8 mouse cellular contexts compared by ENCODE assay signal in genomic region chr11:97489589-97490324, GRCm38 (mm10). TPM values are rescaled to one million over a fixed set of nuclear protein-coding genes. Genes with fewer than 3 reads are reported as not detected.
DNase-seq lines count a peak whose midpoint lies in the region; ATAC-seq and TF ChIP-seq lines count a peak whose summit lies in the region.

No protein-coding gene starts in this region.

- peak; percentile 78 to 82 for DNase-seq in CD8-positive naive resting alpha-beta T cell, adult 2 months (ENCODE audit: low read depth in 2 of 2, low spot score in 2 of 2)
- peak; percentile 75 to 92 for DNase-seq in adrenal gland, adult (ENCODE audit: inconsistent age in 2 of 2, low spot score in 1 of 2)
- DNase-seq in embryo, embryonic 11 days = peak; percentile 85
- DNase-seq in kidney, postnatal 4 days = peak; percentile 87 to 88
- peak; percentile 70 for DNase-seq in lung, postnatal 0 days (ENCODE audit: low spot score)
- DNase-seq in retina, embryonic 14.5 days (ENCODE audit: low spot score) = peak; percentile 95
- DNase-seq in urinary bladder, postnatal 4 days (ENCODE audit: low spot score in 2 of 2) = peak; percentile 60 to 81

- H3K4me1 ChIP-seq in heart, embryonic 12.5 days (replicated peaks) = peaks cover 7% of the 10 kb centered on the region; the same call in 1 of the 2 replicates
- no peaks in the 10 kb centered on the region for H3K4me1 ChIP-seq in lung, postnatal 0 days (ENCODE audit: insufficient read depth, low read depth, low read length)

- H3K9ac ChIP-seq in heart, embryonic 12.5 days = no peak overlapping the region
- H3K9ac ChIP-seq in lung, postnatal 0 days (replicated peaks; ENCODE audit: low read depth) = no peak overlapping the region

- whole genome bisulfite sequencing in heart, embryonic 12.5 days = 41% methylated on average over 16 of the region's 16 CpGs
- 44% methylated on average over 16 of the region's 16 CpGs for WGBS in lung, postnatal 0 days

- no peak for TF ChIP-seq EP300 in lung, postnatal 0 days (IDR thresholded peaks at IDR 0.05)

- peak; percentile 23; the same call in 1 of the 2 replicates for ATAC-seq in heart, embryonic 12.5 days (ENCODE audit: insufficient number of reproducible peaks, low FRiP score)
- ATAC-seq in lung, postnatal 0 days = peak; percentile 55

- H3K27ac ChIP-seq in heart, embryonic 12.5 days (ENCODE audit: poor library complexity, severe bottlenecking) = no peak overlapping the region
- H3K27ac ChIP-seq in lung, postnatal 0 days (ENCODE audit: low read length) = no peak overlapping the region

- H3K4me3 ChIP-seq in heart, embryonic 12.5 days = no peak overlapping the region
- no peak overlapping the region for H3K4me3 ChIP-seq in lung, postnatal 0 days (ENCODE audit: low read depth, low read length)

- H3K27me3 ChIP-seq in heart, embryonic 12.5 days (replicated peaks) = no peaks in the 10 kb centered on the region
- H3K27me3 ChIP-seq in lung, postnatal 0 days (replicated peaks; ENCODE audit: insufficient read depth, low read length) = no peaks in the 10 kb centered on the region

- H3K9me3 ChIP-seq in heart, embryonic 12.5 days (replicated peaks) = no peaks in the 10 kb centered on the region; the same call in 1 of the 2 replicates
- no peaks in the 10 kb centered on the region for H3K9me3 ChIP-seq in lung, postnatal 0 days (ENCODE audit: low read length)

- peak; percentile 94 for TF ChIP-seq CTCF in lung, postnatal 0 days (IDR thresholded peaks at IDR 0.05)

- no peak overlapping the region for H3K4me2 ChIP-seq in heart, embryonic 12.5 days
- H3K4me2 ChIP-seq in lung, postnatal 0 days (replicated peaks; ENCODE audit: low read depth, low read length) = no peak overlapping the region

- peaks cover 92% of the 10 kb centered on the region for H3K36me3 ChIP-seq in heart, embryonic 12.5 days
- peaks cover 37% of the 10 kb centered on the region for H3K36me3 ChIP-seq in lung, postnatal 0 days (ENCODE audit: insufficient read depth, low read length)

RNA-seq across cellular contexts. Expression of gene 4933428G20Rik, which starts 10.4 kb away (rescaled TPM):
- polyA plus RNA-seq in heart, embryonic 12.5 days (2016; fragmentation: Nextera tagmentation; extraction: Ambion mirVana) = 0.90 and 1.00 TPM in 2 replicates
- polyA plus RNA-seq in lung, postnatal 0 days (2015; fragmentation: Nextera tagmentation; extraction: Ambion mirVana) = 0.32 and 0.42 TPM in 2 replicates
